In the genomic region with DNA sequence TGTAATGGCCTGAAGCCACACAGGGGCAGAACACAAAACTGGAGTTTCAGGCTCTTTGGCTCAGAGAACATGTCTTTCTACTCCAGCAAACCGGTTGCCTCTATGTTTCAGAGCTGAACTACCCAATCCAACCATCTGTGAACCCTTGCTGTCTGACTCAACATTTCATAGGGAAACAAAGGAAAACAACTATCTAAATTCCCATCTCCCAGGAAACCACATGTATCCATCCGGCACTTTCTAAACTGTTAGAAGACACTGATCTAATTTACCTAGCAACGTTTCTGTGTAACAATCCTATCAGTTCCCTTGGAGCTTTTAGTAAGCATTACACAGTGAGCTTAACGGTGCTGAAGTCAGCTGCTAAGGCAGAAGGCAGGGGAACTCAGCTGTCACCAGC, we compare ENCODE assay signal across 12 mouse cellular contexts.
"Had no signal": no experiment of that assay in that cellular context is flagged by ENCODE, and none has a peak within 500 bp of the region (broad histone marks: within the 10 kb centered on the region; RNA-seq: fewer than 3 reads in every experiment).

No protein-coding gene starts in this region.

- H3K9ac ChIP-seq: limb, embryonic 12.5 days; liver, embryonic 14.5 days; midbrain, embryonic 12.5 days; neural tube, embryonic 13.5 days had no signal

- H3K27me3 ChIP-seq: limb, embryonic 12.5 days; midbrain, embryonic 12.5 days; neural tube, embryonic 13.5 days had no signal

- DNase-seq: kidney, adult 11 months; kidney, adult 9 months; kidney, postnatal 36 days; lung, adult 18-20 months; right cerebral cortex, postnatal 14 days; thymus, postnatal 4 days had no signal

- ATAC-seq: midbrain, embryonic 16.5 days had no signal

- H3K36me3 ChIP-seq: limb, embryonic 12.5 days; midbrain, embryonic 12.5 days; neural tube, embryonic 13.5 days had no signal

- H3K4me3 ChIP-seq: limb, embryonic 12.5 days; midbrain, embryonic 12.5 days; neural tube, embryonic 13.5 days had no signal

- H3K9me3 ChIP-seq: limb, embryonic 12.5 days; midbrain, embryonic 12.5 days; neural tube, embryonic 13.5 days had no signal

- H3K27ac ChIP-seq: kidney, postnatal 0 days; limb, embryonic 12.5 days; liver, embryonic 14.5 days; midbrain, embryonic 12.5 days; neural tube, embryonic 13.5 days had no signal

- H3K4me2 ChIP-seq: limb, embryonic 12.5 days; midbrain, embryonic 12.5 days; neural tube, embryonic 13.5 days had no signal

- H3K4me1 ChIP-seq: limb, embryonic 12.5 days; midbrain, embryonic 12.5 days; neural tube, embryonic 13.5 days had no signal
